Mouse (Mus musculus) cerebellum, adult 2 months (tissue): ENCODE results near the gene Igsf21.

Source experiments
- CTCF ChIP-seq: fragments of 200-500 bp; IDR thresholded peaks from 2 replicates; pipeline ENCODE4 v1.5.1; 2011; ENCODE audit warnings: low read depth, mild to moderate bottlenecking, control low read depth, low read length, moderate library complexity, borderline replicate concordance; ENCODE audit not compliant: insufficient read depth
- POLR2A ChIP-seq: fragments of 200-500 bp; IDR thresholded peaks from 2 replicates; pipeline ENCODE4 v1.6.1; 2011; ENCODE audit warnings: low read length, control low read depth, borderline replicate concordance; ENCODE audit not compliant: insufficient read depth

GRCm38 (mm10) chr4:140010728-140011470 lies 235.7 kb downstream of the Igsf21 start:
- no peak for TF ChIP-seq POLR2A
- no peak for TF ChIP-seq CTCF
